Mouse (Mus musculus) brain, embryonic 14.5 days (tissue): ENCODE data around the gene Car10.

ENCODE experiments used
- CTCF ChIP-seq: fragments of 200-500 bp; IDR thresholded peaks from 2 replicates; pipeline ENCODE4 v1.5.1; 2012; ENCODE audit warnings: inconsistent platforms, mild to moderate bottlenecking, moderate library complexity, borderline replicate concordance; ENCODE audit not compliant: insufficient read depth, insufficient read length; ENCODE audit errors: extremely low read depth
- POLR2A ChIP-seq: fragments of 200-500 bp; IDR thresholded peaks from 2 replicates; pipeline ENCODE4 v1.6.1; 2012; ENCODE audit warnings: mild to moderate bottlenecking, inconsistent platforms, borderline replicate concordance; ENCODE audit not compliant: poor library complexity, insufficient read depth, insufficient read length, severe bottlenecking; ENCODE audit errors: extremely low read depth

GRCm38 (mm10) chr11:93391159-93391558, 293.3 kb downstream of the Car10 start:
- TF ChIP-seq CTCF (no peak), POLR2A (no peak)
